Mouse (Mus musculus): ENCODE measurements around the gene Glis2.

GRCm38 (mm10) chr16:4665726-4666125 is 71.2 kb downstream of the Glis2 start:
- TF ChIP-seq CTCF (IDR thresholded peaks at IDR 0.05; ENCODE audit: control insufficient read depth, insufficient read depth, insufficient replicate concordance, low read depth, low read length), result no peak
- TF ChIP-seq POLR2A (IDR thresholded peaks at IDR 0.05; ENCODE audit: control insufficient read depth, low read depth, low read length), result no peak

Measured in testis, adult 2 months (tissue).